Mouse (Mus musculus) right cerebral cortex, postnatal 4 days (tissue): ENCODE measurements at regions not wholly inside any gene's neighbourhood (a gene's known extent, or its start where the extent isn't known, plus 50 kb on each side); places are given as distances from the start of the nearest gene placed in this dataset.

Experiments used
- DNase-seq: peaks from one replicate; pipeline ENCODE4 v3.0.0-alpha.2; 2022

DNA sequence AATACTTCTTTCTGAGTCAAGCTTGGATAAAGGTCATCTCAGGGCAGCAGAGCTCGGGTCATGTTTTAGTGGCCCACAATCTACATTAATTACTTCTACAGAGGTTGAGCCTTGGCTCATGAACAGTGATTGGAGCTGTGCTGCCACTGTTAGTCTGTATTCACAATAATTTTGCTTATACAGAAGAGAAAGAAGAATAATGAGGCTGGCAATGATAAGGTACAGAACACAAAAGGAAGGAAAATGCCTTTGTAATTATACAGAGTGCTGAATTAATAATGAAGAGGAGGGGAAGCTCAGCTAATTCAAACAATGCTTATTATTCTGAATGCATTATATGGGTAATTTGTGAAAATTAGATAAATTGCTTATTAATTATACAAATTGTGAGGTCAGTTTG, 573.9 kb upstream of the Cblb start:
- DNase-seq = no peak

DNA sequence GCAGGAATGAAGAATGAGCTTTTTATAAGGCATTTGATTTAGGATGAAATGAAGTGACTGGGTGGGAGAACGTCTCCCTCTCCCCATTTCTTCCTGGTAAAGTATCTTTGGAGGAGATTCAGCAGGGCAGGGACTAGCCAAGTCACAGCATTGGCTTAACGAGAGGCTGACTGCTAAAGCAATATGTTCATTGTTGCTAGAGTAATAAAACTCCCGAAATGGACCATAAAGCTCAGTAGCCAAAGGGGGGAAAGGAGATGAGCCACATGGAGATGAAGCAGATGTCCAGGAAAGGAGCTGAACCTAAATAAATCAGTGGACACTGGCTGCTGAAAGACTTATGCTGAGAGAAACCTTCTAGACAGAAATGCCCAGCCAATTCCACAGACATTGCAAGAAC, 555.3 kb upstream of the Cblb start:
- DNase-seq = no peak

DNA sequence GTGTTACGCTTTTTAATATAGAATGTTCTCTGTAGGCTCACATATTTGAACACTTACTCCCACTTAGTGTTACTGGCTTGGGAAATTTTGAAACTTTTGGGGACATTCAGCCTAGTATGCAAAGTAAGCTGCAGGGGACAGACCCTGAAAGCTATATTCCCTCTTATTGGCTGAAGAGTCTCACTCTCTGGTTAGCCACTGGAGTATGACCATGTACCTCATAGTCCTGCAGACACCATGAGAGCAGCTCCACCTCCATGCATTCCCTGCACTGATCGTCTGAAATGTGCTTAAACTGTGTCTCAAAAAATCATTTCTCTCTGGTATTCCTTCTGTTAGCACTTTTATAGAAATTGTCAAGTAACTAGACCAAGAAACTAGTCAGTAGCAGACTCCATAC, 534.9 kb upstream of the Cblb start:
- no peak for DNase-seq

DNA sequence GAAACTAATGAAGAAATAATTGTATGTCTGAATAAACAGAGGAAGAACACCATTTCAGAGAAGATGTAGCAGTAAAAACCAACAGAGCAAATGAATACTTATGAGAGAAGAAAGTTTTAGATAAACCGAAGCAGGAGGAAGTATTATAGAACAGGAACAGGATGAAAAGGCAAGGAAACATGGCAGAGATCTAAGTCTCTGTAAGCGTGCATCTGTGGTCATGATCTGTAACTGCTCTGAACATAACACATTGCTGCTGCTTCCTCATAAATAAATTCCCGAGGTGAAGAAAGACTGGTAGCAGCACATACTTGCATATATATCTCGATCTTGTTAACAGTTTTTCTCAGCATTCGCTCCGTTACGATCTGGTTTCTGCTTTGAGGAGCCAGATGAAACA, 533.2 kb upstream of the Cblb start:
- DNase-seq = no peak

DNA sequence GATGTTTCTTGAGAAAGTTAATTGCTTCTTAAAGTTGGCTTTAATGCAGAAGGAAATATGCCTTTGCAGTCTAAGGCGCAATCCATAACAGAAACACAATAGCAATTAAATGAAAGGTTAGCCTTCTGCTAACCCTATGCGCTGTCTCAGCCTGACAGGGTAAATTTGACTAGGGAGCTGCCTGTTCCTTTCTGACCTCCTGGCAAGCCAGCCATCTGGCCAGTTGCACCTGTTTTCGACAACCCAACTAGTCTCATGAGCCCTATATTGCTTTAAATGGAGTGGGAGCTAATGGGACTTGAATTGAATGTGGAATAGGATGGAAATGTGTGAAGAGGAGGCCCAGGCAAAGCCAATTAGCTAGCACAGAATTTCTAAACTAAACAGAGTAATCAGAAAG, 513.9 kb upstream of the Cblb start:
- DNase-seq = no peak

DNA sequence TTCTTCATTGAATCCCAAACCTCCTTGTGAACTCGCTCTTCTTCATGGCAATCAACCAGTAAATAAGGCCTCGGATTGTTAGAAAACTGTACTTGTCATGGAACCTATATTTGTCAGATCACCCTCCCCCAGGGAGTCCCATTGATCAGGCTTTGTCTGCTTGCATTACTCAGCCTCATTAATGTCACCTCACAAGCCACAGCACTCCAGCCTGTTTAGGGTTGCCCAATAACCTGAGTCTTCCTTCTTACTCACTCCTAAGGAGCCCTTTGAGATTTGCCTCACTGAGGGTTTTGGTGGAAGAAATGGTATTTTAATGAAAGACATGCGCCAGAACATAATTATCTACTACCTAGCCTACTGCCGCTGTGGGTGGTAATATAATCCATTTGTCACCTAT, 510.3 kb upstream of the Cblb start:
- DNase-seq = no peak

DNA sequence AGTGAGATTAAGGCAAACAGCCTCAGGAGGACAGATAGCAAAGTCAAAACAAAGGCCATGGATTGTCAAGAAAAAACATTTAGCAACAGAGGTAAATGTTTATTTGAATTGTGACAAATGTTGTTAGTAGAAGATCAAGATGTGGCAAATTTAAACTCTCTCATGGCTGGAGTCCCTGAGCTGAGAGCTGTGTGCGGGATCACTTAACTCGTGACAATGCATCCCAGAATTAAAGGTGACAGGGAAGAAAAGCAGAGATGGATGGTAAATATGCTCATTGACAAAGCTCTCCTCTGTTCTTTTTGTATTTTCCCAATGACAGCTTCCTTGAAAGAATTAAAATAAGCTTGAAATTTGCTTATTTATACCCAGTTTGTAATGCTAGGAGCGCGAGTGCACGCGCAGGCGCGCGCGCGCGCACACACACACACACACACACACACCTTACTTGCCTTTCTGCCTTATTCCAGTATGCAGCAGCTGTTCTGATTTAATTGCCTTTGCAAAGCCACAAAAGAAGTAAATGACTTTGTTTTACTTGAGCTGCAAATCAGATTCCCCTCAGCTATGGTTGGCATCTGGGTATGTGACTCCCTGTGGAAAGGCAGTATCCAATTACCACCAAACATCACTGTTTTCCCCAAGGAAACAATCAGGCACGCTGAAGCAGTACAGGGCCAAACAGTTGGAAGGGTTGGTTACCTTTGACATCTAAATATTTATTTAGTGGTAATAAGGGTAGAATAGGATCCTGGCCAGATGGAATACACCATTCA, 509.5 kb upstream of the Cblb start:
- no peak for DNase-seq

DNA sequence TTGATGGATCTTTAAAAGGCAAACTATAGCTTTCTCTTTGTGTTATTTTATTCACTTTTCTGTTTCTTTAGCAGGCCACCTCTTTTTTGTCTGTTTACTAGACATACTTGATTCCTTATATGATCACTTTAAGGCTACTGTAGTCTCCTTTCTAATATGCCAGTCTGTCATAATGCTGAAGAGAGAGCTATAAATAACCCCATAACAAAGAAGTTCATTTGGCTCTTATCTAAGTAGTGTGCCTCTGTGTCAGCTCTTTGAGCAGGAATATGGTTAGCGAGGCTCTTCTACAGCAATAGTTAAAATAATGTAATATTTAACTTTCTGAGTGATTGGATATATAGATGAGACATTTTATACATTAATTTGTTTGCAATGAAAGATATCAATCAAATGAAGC, 507.0 kb upstream of the Cblb start:
- DNase-seq = no peak

DNA sequence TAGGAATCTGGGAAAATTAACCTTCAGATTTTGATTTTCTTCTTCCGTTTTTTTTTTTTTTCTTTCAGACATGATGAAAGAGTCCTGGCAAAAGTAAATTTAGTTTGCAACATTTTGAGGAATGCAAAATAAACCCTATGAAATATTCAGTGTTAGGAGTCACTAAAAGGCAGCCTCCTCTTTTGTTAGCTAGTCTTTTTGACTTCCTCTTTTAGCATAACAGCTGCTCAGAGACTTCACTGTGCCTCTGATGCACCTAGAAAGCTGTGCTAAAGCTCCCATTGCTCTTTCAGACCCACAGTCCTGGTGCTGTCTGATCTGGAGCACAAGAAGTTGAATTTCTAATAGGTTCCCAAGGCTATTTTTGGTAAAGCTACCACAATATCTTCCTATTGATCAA, 498.5 kb upstream of the Cblb start:
- DNase-seq = no peak

DNA sequence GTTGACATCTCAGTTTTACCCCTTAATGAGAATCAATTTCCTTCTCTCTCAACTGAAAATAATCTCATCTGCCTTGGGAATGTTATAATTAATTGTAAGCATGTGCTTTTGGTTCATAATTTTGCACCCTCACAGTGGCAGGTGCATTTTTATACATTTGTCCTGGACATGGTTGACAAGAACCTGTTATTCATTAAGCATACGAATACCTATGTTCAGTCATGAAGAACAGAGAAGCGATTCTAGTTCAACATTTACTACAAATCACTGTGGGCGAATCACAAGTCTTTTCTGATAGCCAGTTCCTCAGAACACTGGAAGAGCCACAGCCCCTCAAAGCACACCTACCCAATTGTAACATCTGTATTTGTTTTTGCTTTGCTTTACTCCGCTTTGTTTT, 487.3 kb upstream of the Cblb start:
- no peak for DNase-seq

DNA sequence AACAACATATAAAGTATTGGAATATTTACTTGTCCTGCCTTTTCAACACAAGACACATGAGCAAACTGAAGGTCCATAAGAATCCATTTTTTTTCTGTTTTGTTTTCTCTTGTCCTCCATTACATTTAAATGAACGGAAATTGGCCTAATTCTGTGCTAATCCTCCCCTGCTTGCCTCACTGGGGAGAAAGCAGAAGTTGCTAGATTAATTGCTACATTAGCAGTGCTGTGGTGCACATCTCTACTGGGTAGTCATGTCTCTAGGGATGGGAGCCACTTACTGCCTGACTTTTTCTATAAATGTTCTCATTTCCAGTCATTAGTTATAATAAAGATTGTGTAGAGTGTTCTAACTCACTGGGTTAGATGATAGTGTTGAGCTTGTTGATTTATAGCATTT, 484.0 kb upstream of the Cblb start:
- DNase-seq = no peak

DNA sequence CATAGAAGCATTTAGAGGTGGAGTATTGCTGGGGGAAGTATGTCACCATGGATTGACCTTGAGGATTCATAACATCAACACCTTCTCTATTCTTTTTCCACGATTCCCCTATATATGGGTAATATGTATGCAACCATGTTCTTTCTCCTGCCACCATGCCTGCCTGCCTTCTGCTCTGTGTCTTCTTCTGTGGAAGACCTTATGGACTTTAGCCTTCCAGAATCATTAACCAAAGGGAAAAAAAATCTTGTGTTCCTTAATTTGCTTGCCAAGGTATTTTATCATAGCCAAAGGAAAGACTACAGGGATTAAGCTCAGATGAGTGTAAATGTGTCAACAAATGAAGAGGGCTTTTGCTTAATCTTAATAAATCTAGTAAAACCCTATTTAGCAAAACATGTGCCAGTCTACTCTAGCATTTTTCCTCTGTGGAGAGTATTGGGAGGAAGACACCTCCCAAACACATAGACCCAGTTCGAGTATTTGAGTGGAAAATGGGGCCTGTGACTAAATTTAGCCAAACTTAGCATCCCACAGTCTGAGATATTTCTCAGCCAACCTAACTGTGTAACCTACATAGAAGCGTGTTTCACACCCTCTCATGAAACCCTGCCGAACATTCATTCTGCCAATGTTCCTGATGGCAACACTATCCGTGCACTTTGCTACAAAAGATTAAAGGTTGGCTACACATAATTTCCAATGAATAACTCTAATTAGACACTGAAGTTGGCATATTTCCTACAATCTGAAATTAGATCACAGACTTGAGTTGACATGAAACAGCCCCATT, 468.0 kb upstream of the Cblb start:
- no peak for DNase-seq

DNA sequence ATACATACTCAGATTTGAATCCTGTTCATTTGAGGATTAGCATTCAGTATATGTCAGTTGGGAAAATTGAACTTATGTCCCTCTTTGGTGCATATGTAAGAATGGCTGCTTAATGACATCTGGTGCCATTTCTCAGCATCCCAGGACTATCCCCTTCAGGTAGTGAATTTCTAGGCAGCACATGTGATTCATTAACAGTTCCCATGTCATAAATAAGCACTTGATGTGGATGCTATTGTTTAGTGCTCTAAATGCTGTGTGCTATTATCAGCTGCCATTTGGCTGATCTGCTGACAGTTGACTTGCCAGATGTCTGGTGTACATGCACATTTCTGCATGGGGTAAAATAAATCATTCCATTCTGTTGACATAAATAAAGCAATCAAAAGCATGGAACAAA, 467.0 kb upstream of the Cblb start:
- no peak for DNase-seq

DNA sequence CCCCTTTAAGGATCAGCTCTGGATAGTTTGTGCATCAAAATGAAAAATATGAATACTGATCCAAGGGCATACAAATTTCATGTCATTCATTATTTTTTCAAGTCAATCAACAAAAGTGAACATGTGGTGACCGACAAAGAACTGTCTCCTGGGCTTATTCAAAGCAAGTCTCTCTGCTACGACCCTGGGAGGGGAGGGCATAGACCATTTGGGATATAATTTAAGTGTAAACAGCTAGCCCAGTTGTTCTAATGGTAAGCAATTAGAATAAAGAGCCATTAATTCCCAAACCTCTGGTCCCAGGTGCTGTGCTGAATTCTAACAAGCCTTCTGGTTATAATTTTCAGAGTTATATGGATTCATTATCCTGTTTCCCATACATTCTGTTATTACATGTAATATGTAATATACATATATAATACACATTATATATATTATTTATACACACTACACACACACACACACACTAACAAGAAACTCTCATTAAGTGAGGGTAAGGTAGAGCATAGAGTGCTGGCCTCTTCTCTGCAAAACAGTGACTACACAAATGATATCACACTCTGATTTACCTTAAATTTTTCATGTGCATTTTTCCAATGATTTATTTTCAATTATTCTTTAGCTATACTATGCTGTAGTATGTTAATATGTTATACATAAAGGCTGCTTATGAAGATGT, 453.0 kb upstream of the Cblb start:
- no peak for DNase-seq

DNA sequence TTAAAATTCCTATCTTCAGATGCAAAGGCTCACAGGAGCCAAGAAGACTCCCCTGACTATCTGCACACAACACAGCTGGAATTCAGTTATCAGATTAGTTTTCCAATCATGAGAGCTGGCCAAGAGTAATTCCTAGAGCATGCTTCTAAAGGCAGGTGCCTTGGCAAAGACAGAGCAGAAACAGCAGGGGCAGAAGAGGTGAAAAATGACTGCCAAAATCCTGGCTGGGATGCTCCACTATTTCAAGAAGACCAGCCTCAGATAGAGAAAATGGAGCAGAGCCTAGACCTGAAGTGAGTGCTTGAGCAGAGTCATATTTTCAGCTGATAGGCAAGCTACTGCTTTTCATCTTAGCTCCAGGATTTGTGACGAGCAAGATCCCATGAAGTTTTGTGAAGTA, 450.5 kb upstream of the Cblb start:
- DNase-seq = no peak

DNA sequence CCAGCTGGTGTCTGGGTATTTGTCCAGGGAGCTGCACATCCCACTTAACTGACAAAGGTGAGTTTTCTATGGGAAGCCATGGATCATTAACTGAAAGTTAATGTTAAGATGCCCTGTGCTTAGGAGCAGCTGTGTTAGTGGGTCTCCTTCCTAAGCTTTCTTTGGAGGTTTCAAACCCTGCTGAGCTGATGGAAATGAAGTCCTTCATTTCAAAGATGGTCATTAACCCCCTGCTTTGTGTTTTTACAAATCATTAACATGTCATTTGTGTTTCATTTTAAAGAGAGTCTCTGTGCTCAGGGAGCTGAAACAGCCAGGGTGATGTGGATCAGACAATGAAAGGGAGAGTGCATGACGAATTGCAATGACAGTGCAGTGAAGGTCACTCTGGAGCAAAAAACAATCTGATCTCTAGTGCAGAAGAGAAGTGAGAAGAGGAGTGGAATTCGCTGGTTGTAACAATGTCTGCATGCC, 441.1 kb upstream of the Cblb start:
- DNase-seq = no peak

DNA sequence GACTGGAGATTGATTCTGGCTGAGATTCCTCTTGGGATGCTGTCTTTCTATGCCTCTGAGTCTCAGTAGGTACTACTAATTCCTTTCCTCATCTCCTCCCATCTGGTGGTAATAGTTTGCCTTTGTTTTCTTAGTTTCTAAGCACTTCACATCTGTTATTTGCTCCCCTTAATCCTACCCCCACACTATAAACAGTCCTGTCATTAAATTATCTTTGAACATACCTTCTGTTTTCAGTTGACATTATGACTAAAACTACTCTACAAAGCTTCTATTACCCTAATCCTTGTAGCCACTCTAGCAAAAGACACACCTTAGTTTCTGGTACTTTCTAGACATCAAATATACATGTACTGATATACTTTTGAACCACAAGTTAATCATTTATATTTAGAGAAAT, 413.4 kb upstream of the Cblb start:
- DNase-seq = no peak

DNA sequence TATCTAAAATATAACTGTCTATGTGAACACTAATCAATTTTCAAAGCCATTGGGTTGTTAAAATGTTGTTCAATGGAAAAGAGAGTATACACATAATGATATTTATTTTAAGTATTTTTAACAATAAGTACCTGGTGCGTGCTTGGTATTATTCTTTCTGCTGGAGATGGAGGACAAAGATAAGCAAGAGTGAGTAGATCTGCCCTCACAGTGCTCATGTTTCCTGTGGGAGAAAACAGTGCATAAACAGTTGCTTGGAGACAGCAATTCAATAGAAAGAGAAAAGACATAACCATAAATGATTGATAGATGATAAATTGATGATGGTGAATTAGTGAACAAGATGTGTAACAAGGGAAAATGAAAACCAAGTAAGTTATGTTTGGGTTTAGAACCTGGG, 384.4 kb upstream of the Cblb start:
- DNase-seq = no peak

DNA sequence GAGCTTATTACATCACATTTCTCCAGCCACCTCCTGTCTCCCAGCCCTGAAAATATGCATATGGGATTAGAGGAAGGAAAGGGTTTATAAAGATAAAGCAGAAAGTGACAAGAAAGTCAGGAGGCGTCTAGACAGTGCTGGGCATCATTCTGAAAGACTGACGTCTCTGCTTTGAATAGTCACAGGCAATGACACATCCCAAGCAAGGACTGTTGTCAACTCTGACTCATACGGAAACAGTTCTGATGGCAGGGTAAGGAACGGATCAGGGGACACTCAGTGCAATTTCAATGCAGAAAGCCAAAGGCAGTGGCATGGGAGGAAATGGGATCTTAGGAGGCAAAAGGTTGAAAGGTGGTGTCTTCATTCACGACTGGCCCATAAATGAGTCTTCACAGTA, 380.9 kb upstream of the Cblb start:
- DNase-seq = no peak

DNA sequence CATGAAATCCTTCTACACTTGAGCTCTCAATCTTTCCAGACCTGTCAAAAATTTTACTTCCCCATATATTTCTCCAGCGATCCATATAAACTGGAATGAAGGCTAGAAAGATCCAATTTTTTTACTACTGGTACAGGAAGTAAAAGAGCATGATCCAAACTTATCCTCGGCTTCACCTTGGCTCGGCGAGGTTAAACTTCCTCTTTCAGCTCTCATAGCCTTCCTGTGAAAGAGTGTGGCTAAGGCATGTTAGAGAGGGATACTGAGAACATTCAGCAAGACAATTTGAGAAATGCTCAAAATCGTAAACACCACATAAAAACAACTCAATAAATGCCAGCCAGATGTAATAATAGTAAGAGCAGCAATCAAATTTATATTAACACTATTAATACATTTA, 380.3 kb upstream of the Cblb start:
- no peak for DNase-seq

DNA sequence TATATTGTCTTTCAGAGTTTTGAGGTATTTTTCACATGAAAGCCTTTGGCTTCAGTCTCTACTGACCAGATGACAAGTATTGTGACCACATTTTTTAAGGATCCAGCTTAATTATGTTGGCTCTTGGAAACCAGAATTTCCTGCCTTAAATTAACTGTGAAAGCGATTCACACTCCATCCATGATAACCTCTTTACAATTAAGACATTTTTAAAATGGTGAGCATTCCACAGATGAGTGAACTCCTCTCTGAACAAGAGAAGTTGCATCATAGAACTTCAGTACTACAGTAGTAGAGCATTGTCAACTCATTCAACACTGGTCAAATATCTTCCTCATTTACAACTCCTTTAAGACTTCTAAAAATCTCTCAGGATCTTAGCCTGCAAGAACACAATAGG, 369.3 kb upstream of the Cblb start:
- DNase-seq = no peak

DNA sequence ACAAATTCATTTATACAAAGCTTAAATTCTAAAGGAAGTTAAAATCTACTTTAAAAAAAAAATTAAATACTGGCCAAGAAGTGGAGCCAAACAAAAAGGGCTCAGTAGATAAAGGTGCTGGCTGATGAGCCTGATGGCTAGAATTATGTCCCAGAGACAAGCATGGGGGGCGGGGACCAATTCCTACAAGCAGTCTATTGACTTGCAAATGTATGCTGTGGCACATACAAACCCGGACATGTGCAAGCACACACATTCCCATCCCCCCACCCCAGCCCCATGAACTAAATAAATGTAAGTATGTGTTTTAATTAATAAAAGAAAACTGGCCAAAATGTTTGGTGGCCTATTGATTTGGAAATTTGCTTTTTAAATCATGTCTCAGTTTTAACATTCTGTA, 366.7 kb upstream of the Cblb start:
- peak; percentile 2 for DNase-seq

DNA sequence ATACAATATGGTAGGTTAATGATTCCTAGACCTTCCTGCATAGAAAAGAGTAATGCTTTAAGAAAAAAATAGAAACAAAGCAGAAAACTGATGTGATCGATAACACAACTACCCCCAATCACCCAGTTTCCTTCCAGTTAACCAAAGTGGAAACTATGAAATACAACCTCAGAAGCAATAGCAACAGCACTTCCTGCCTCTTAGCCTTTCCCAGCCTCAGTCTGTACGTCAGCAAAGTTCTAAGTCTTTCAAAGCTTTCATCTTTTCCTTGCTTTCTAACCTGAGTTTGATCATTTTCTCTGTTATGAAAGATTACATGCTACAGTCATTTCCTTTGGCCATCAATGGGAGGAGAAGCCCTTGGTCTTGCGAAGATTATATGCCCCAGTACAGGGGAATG, 355.9 kb upstream of the Cblb start:
- DNase-seq = no peak

DNA sequence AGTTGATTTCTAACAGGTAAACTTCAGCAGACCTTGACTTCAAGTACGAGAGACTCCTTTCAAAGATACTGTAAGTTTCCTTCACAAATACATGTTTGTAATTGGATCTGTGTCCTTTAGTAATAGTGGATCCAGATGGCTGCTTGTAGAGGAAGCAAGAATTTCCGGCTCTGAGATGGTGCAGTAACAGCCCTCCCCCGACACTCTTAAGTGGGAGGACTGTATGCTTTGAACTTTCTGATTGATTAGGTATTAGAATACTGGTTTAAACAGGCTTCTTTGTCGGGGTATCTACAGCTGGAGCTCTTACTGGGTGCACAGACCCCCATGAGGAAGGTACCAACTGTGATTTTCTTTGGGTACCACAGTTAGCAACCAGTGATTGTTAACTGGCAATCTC, 355.0 kb upstream of the Cblb start:
- no peak for DNase-seq
